Mouse (Mus musculus) spleen, adult 2 months (tissue): ENCODE data around the gene Ulk3.

Source experiments
- CTCF ChIP-seq: fragments of 200-500 bp; IDR thresholded peaks from 2 replicates; pipeline ENCODE4 v1.5.1; 2011; ENCODE audit warnings: mild to moderate bottlenecking, inconsistent platforms; ENCODE audit not compliant: insufficient read depth, insufficient read length, insufficient replicate concordance; ENCODE audit errors: extremely low read depth
- POLR2A ChIP-seq: fragments of 200-500 bp; IDR thresholded peaks from 2 replicates; pipeline ENCODE4 v1.6.1; 2011; ENCODE audit warnings: low read depth, low read length, inconsistent platforms

- TF ChIP-seq POLR2A = no peak
- no peak for TF ChIP-seq CTCF
These were observed 8.0 kb downstream of the Ulk3 start for GRCm38 (mm10) chr9:57597265-57597664.
